Mouse (Mus musculus) stomach, embryonic 15.5 days (tissue): ENCODE measurements at regions not wholly inside any gene's neighbourhood (a gene's known extent, or its start where the extent isn't known, plus 50 kb on each side); places are given as distances from the start of the nearest gene placed in this dataset.

ENCODE experiments used
- ATAC-seq: fragments of 200-750 bp; cut with Nextera tagmentation; 2 replicates; pipeline ENCODE4 v1.8.0; 2017; ENCODE audit warnings: low read depth, moderate number of reproducible peaks, moderate TSS enrichment; ENCODE audit not compliant: insufficient read depth, low FRiP score
- H3K27ac ChIP-seq: fragments of 300-500 bp; sonication (generic); 2 replicates; pipeline ENCODE4 v1.5.1; 2015; ENCODE audit warnings: mild to moderate bottlenecking, inconsistent platforms
- H3K27me3 ChIP-seq: fragments of 300-500 bp; sonication (generic); replicated peaks from 2 replicates; pipeline ENCODE4 v1.6.1; 2015; ENCODE audit warnings: inconsistent platforms
- H3K36me3 ChIP-seq: fragments of 300-500 bp; sonication (generic); 2 replicates; pipeline ENCODE4 v1.6.1; 2015; ENCODE audit warnings: inconsistent platforms
- H3K4me1 ChIP-seq: fragments of 300-500 bp; sonication (generic); 2 replicates; pipeline ENCODE4 v1.6.1; 2015; ENCODE audit warnings: inconsistent platforms
- H3K4me2 ChIP-seq: fragments of 300-500 bp; sonication (generic); 2 replicates; pipeline ENCODE4 v1.6.1; 2015; ENCODE audit warnings: mild to moderate bottlenecking, inconsistent platforms
- H3K4me3 ChIP-seq: fragments of 300-500 bp; sonication (generic); replicated peaks from 2 replicates; pipeline ENCODE4 v1.5.1; 2015; ENCODE audit warnings: inconsistent platforms
- H3K9ac ChIP-seq: fragments of 300-500 bp; sonication (generic); 2 replicates; pipeline ENCODE4 v1.6.1; 2015; ENCODE audit warnings: inconsistent platforms
- H3K9me3 ChIP-seq: fragments of 300-500 bp; sonication (generic); 2 replicates; pipeline ENCODE4 v1.6.1; 2016; ENCODE audit warnings: inconsistent platforms
- WGBS: fragments of 180-500 bp; shearing (Covaris S2); methylation state at CpG from one replicate; pipeline ENCODE4 v1.1.7; 2015; 5-methylcytosine and 5-hydroxymethylcytosine counted together

DNA sequence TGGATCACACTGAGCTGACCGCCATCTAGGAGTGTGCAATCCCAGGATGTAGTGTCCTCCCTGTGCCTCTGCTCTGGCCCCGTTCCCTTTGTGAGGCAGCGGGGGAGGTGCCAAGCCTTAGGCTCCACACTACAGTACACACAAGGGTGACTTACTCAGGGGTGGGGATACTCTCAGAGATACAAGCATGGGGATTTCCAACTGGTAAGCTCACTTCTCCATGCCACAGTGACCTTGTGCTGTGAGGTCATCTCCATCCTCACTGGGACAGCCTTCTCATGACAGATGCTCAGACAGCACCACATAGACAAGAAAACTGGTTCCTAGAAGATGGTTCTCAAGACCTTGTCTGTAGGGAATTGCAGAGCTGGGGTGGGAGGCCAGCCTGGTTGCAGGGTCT is 445.6 kb downstream of the Ptpru start:
- Histone ChIP-seq H3K9ac (no peak overlapping the region), H3K36me3 (no peaks in the 10 kb centered on the region), H3K27me3 (no peaks in the 10 kb centered on the region), H3K27ac (no peak overlapping the region), H3K4me1 (no peaks in the 10 kb centered on the region), H3K4me2 (no peak overlapping the region), H3K9me3 (no peaks in the 10 kb centered on the region), H3K4me3 (no peak overlapping the region)
- ATAC-seq, result no peak
- WGBS, result 83% methylated on average over 3 of the region's 3 CpGs

DNA sequence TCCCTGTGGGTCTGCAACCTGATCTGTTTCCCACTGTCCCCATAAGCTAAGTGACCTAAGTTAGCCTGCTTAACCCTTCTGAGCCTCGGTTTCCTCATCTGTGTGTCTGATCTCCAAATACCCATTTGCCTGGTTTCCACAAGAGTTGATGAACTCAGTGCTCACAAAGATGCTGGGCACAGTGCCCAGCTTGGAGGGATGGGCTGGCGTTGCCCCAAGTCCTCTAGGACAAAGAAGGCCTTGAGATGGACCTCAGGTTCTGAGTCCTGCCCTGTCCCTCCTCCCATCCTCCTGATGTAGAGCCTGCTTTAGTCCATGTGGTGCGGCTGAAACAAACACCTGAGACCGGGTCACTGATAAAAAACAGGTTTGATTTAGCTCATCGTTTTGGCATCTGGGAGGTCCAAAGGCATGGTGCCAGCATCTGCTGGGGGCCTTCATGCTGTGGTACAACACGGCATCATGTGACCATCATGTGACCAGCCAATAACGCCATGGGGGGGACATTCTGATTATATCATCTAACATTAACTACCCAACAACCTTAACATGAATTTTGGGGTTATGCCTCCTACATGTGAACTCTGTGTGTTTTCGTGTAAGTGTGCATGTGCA is 441.8 kb downstream of the Ptpru start:
- H3K27me3 ChIP-seq, result no peaks in the 10 kb centered on the region
- H3K4me2 ChIP-seq, result no peak overlapping the region
- ATAC-seq, result no peak
- no peaks in the 10 kb centered on the region for H3K4me1 ChIP-seq
- H3K36me3 ChIP-seq, result no peaks in the 10 kb centered on the region
- no peak overlapping the region for H3K4me3 ChIP-seq
- no peak overlapping the region for H3K27ac ChIP-seq
- WGBS, result 85% methylated on average over 8 of the region's 8 CpGs
- no peak overlapping the region for H3K9ac ChIP-seq
- H3K9me3 ChIP-seq, result no peaks in the 10 kb centered on the region

DNA sequence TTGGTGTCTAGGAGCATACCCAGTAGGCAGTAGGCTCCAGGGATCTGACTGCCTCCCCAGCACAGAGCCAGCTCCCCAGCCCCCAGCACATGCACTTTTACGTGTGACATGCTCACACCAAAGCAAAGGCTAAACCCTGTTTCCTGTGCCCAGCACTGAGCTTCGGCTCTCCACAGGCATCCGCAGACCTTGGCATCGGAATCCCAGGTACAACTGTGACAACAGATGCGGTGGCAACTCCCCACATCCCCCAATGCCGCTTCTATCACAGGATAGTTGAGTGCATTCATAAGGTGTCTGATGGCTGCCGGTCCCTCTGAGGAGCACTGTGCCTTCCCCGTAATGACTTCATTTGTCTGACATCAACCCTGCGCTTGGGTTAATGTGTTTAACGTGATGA is 440.9 kb downstream of the Ptpru start:
- H3K27me3 ChIP-seq, result no peaks in the 10 kb centered on the region
- no peak overlapping the region for H3K4me3 ChIP-seq
- no peak overlapping the region for H3K27ac ChIP-seq
- WGBS, result 85% methylated on average over 10 of the region's 10 CpGs
- no peaks in the 10 kb centered on the region for H3K9me3 ChIP-seq
- no peak overlapping the region for H3K9ac ChIP-seq
- no peak for ATAC-seq
- no peaks in the 10 kb centered on the region for H3K4me1 ChIP-seq
- no peaks in the 10 kb centered on the region for H3K36me3 ChIP-seq
- no peak overlapping the region for H3K4me2 ChIP-seq

DNA sequence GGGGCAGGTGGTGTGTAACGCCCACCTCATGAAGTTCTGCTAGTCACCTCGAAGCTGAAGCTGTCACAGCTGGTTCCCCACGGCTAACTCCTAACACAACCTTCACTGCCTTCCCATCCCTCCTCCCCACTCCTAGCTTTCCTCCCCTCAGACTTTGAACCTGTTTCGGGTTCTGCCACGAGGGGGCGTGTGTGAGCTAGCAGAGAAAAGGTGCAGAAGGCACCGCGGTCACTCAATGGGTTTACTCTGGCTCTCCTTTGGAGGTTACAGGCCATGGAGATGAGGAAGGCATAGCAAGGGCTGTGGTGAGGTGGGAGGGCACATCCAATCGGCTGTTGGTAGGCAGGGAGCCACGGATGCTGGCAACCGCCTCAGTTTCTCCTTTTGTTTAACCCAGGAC is 437.3 kb downstream of the Ptpru start:
- Histone ChIP-seq H3K4me1 (no peaks in the 10 kb centered on the region), H3K27me3 (no peaks in the 10 kb centered on the region), H3K36me3 (no peaks in the 10 kb centered on the region), H3K9ac (no peak overlapping the region), H3K9me3 (no peaks in the 10 kb centered on the region), H3K27ac (no peak overlapping the region), H3K4me2 (no peak overlapping the region), H3K4me3 (no peak overlapping the region)
- no peak for ATAC-seq
- 18% methylated on average over 11 of the region's 11 CpGs for WGBS

DNA sequence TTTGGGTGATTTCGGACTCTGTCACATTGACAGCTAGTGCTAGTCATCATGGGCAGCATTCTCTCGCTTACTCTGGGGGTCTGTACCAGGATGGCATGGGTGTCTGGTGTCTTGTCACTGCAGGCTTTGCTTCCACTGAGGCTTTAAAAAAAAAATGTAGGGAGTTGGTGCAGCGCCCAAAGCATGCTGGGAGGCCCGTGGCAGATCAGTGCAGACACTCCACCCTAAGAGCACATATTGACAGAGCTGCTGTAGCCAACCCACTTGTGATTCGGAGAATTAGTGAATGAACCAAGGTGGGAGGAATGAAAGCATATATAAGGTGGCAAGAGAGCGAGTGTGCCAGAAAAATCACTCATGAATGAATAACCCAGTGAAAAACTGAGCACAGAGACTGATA is 436.8 kb downstream of the Ptpru start:
- ATAC-seq, result no peak
- 71% methylated on average over 6 of the region's 6 CpGs for WGBS
- Histone ChIP-seq H3K27ac (no peak overlapping the region), H3K4me3 (no peak overlapping the region), H3K27me3 (no peaks in the 10 kb centered on the region), H3K4me1 (no peaks in the 10 kb centered on the region), H3K9ac (no peak overlapping the region), H3K4me2 (no peak overlapping the region), H3K36me3 (no peaks in the 10 kb centered on the region), H3K9me3 (no peaks in the 10 kb centered on the region)

DNA sequence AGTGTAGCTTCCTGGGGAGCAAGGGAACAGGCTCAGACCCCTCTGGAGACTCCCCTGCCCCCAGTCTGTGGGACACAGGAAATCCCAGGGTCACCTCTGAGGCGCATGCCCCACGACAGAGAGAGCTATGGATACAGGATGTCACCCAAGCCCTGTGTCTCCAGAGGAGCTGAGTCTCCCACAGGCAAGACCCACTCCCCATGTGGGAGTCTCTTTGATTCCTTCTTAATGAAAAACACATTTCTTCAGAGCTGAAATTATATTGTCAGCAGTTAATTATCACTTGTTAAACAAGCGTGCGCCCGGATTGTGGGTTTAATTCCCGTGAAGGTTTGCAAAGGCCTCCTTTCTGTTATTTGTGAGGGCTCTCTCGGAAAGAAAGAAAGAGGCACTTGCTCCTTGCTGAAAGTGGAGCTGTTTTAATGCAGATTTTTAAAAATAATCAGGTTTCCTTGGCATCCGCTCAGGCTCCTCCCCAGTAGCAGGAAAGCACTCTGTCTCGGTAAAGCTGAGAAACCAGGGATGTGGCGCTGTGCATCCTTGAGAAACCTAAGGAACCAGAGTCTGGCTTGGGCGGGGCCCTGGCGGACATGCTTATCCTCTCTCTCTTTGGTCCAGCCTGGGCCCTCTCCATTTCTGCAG is 432.6 kb downstream of the Ptpru start:
- Histone ChIP-seq H3K9me3 (no peaks in the 10 kb centered on the region), H3K4me3 (no peak overlapping the region), H3K9ac (no peak overlapping the region), H3K4me2 (no peak overlapping the region), H3K4me1 (peaks cover 5% of the 10 kb centered on the region; the same call in 1 of the 2 replicates), H3K27me3 (no peaks in the 10 kb centered on the region), H3K27ac (no peak overlapping the region), H3K36me3 (no peaks in the 10 kb centered on the region)
- no peak for ATAC-seq
- 63% methylated on average over 12 of the region's 12 CpGs for WGBS

DNA sequence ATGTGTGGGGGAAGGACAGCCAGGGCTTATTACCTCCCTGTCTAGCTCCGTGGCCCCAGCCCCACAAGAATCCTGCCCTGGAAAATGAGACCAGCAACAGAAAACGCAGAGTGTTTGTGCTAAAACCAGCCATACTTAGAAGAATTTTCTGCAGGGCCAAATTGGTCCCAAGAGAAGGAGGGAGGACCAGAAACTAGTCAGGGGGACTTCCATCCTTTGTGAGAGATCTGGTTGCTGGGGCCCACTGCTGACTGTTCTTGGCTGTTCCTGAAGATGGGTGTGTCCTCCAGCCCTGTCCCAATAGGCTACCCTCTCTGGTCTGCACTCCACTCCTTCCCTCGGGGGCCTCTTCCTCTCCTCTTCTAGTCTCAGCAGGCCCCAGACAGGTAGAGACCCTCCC is 430.6 kb downstream of the Ptpru start:
- H3K27ac ChIP-seq, result no peak overlapping the region
- no peak for ATAC-seq

DNA sequence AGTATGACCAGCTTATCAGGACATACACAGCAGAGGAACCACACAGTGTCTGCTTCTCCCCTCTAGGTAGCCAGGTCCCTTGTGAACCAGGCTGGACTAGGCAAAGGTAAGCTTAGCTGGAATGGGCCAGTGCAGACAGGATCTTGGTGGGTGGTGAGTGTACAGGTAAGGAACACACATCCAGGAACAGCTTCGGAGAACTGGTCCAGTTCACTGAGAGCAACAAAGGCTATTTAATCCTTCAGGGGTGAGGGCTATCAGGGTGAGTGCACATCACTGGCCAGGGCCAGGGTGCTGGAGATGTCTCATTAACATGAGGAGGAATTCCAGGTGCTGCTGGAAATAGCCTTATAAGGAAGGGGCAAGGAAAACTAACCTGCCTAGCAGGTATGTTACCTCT is 429.4 kb downstream of the Ptpru start:
- H3K9me3 ChIP-seq, result no peaks in the 10 kb centered on the region
- 60% methylated on average over 1 of the region's 1 CpGs for WGBS
- H3K4me2 ChIP-seq, result no peak overlapping the region
- H3K27ac ChIP-seq, result no peak overlapping the region
- no peak for ATAC-seq
- no peak overlapping the region for H3K4me3 ChIP-seq
- no peaks in the 10 kb centered on the region for H3K27me3 ChIP-seq
- H3K4me1 ChIP-seq, result peaks cover 5% of the 10 kb centered on the region; the same call in 1 of the 2 replicates
- no peak overlapping the region for H3K9ac ChIP-seq
- H3K36me3 ChIP-seq, result no peaks in the 10 kb centered on the region

More for the DNA sequence above, 430.6 kb downstream of the Ptpru start:
- WGBS, result 45% methylated on average over 3 of the region's 3 CpGs
- Histone ChIP-seq H3K4me1 (peaks cover 5% of the 10 kb centered on the region; the same call in 1 of the 2 replicates), H3K9me3 (no peaks in the 10 kb centered on the region), H3K4me2 (no peak overlapping the region), H3K9ac (no peak overlapping the region), H3K4me3 (no peak overlapping the region), H3K27me3 (no peaks in the 10 kb centered on the region), H3K36me3 (no peaks in the 10 kb centered on the region)

DNA sequence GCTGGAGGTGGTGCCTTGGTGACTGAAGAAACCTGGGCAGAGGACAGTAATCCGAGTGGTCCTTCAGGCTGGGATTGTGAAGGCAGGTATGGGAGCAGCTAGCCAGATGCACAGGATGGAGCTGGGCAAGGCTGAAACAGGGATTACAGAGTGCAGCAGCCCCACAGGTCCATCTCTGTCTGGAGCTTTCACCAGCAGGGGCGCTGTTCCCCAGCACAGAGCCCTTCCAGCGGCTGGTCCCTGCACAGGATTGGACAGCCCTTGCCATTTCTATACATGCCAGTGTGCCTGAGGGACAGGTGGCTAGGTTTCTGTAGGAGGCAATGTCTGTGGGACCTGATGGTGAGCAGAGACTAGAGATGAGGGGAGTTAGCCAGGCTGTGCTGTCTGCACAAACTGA is 428.3 kb downstream of the Ptpru start:
- 24% methylated on average over 3 of the region's 3 CpGs for WGBS
- no peak overlapping the region for H3K9ac ChIP-seq
- H3K36me3 ChIP-seq, result no peaks in the 10 kb centered on the region
- no peak overlapping the region for H3K4me3 ChIP-seq
- no peak overlapping the region for H3K27ac ChIP-seq
- no peak for ATAC-seq
- no peaks in the 10 kb centered on the region for H3K27me3 ChIP-seq
- H3K4me2 ChIP-seq, result no peak overlapping the region
- H3K9me3 ChIP-seq, result no peaks in the 10 kb centered on the region
- H3K4me1 ChIP-seq, result peaks cover 5% of the 10 kb centered on the region; the same call in 1 of the 2 replicates

DNA sequence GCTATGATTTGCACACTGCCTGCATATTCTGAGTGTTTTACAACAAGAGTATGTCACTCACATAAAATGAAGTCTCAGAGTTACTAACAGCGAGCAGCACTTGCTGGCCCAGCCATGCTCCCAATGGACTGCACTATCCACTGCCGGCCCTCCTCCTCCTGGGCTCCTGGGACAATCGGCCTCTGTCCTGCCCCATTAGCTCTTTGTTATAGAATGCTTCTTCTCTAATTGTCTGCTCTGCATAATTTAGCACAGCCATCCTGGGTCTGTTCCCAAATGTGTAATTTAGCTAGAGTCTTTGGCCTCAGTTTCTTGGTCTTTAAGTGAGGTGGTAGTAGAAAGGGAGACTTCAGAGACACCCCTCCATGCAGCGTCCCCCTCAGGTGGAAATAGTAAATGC is 426.2 kb downstream of the Ptpru start:
- H3K27me3 ChIP-seq, result no peaks in the 10 kb centered on the region
- WGBS, result 65% methylated on average over 4 of the region's 4 CpGs
- H3K4me3 ChIP-seq, result no peak overlapping the region
- no peak overlapping the region for H3K27ac ChIP-seq
- no peaks in the 10 kb centered on the region for H3K36me3 ChIP-seq
- no peak for ATAC-seq
- peaks cover 5% of the 10 kb centered on the region; the same call in 1 of the 2 replicates for H3K4me1 ChIP-seq
- H3K4me2 ChIP-seq, result no peak overlapping the region
- H3K9ac ChIP-seq, result no peak overlapping the region
- H3K9me3 ChIP-seq, result no peaks in the 10 kb centered on the region

DNA sequence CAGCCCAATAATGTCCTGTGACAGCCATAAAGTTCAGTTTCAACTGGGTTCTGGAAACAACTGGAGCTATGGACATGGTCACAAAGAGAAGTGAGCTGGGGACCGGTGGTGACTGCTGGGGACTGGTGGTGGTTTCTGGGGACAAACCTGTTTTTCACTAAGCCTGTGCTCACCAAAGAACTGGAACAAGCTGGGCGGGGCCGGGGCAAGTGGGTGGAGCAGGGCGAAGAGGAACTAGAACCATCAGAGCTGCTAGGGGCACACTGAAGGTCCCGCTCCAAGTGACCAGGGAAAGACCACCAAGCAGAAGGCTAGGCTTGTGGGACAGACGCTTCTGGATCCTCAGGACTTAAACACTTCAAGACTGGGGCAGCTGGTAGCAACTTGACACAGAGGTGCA is 424.7 kb downstream of the Ptpru start:
- H3K4me2 ChIP-seq, result no peak overlapping the region
- H3K4me3 ChIP-seq, result no peak overlapping the region
- H3K9ac ChIP-seq, result no peak overlapping the region
- no peaks in the 10 kb centered on the region for H3K27me3 ChIP-seq
- no peak overlapping the region for H3K27ac ChIP-seq
- 66% methylated on average over 6 of the region's 6 CpGs for WGBS
- no peaks in the 10 kb centered on the region for H3K36me3 ChIP-seq
- H3K9me3 ChIP-seq, result no peaks in the 10 kb centered on the region
- ATAC-seq, result no peak
- no peaks in the 10 kb centered on the region for H3K4me1 ChIP-seq

DNA sequence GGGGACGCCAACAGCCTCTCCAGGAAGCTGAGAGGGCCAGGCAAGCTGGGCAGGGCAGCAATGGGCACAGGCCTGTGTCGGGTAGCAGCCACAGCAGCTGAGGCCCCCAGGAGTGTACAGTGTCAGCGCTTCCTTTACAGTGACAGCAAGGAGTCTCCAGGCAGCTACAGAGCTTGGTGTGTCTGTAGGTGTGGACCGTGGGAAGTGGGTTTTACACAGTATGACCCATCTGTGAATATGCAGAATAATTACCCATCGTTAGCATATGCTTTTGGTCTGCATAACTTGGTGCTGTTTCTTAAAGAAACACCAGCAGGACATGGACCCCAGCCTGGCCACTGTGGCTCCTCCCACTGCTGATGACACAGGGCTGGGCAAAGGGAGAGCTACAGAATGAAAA is 422.6 kb downstream of the Ptpru start:
- Histone ChIP-seq H3K36me3 (no peaks in the 10 kb centered on the region), H3K4me1 (no peaks in the 10 kb centered on the region), H3K4me2 (no peak overlapping the region), H3K4me3 (no peak overlapping the region), H3K27ac (no peak overlapping the region), H3K9ac (no peak overlapping the region), H3K27me3 (no peaks in the 10 kb centered on the region), H3K9me3 (no peaks in the 10 kb centered on the region)
- no peak for ATAC-seq
- WGBS, result 76% methylated on average over 5 of the region's 5 CpGs

DNA sequence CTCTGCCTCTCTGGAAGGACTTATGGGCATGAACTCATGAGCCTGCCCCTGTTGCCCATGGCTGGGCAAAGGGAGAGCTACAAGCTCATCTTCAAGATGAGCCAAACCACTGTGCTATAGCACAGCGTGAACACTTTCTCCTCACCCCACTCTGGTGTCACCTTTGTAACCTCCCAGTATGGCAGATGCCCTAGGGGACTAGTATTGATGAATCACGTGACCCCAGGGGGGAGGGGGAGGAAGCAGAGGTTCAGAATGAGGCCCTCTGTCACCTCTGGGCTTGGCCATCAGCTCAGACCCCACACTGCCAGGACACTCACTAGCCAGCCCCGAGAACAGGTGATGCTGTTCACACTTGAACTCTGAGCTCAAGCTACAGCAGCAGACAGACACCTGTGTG is 421.9 kb downstream of the Ptpru start:
- ATAC-seq, result no peak
- H3K27ac ChIP-seq, result no peak overlapping the region
- no peak overlapping the region for H3K9ac ChIP-seq
- H3K4me1 ChIP-seq, result no peaks in the 10 kb centered on the region
- WGBS, result 42% methylated on average over 3 of the region's 3 CpGs
- H3K27me3 ChIP-seq, result no peaks in the 10 kb centered on the region
- no peak overlapping the region for H3K4me2 ChIP-seq
- no peaks in the 10 kb centered on the region for H3K9me3 ChIP-seq
- H3K4me3 ChIP-seq, result no peak overlapping the region
- H3K36me3 ChIP-seq, result no peaks in the 10 kb centered on the region
